Mouse (Mus musculus) CH12.LX (cell line): ENCODE results near the gene Pxmp4. TPM values are rescaled to one million over a fixed set of nuclear protein-coding genes. Genes with fewer than 3 reads are reported as not detected.

Experiments
- DNase-seq: peaks from one replicate; pipeline ENCODE4 v3.0.0-alpha.2; 2013; ENCODE audit errors: extremely low read depth
- H3K27ac ChIP-seq: 2 replicates; pipeline ENCODE4 v1.5.1; 2012; ENCODE audit warnings: low read depth, mild to moderate bottlenecking, control low read depth, moderate library complexity; ENCODE audit not compliant: insufficient read depth
- H3K27me3 ChIP-seq: replicated peaks from 2 replicates; pipeline ENCODE3; 2012; ENCODE audit warnings: inconsistent platforms
- H3K36me3 ChIP-seq, 2 experiments: replicated peaks in 1 of 2; 2 replicates each; pipeline versions ENCODE3 to v1.6.1; 2012; ENCODE audit warnings: inconsistent platforms in 1 of 2, low read length in 1 of 2, mild to moderate bottlenecking in 1 of 2, mixed read lengths in 1 of 2, moderate library complexity in 1 of 2; ENCODE audit not compliant: control insufficient read depth in 1 of 2, insufficient read depth in 1 of 2
- H3K4me1 ChIP-seq, 2 experiments: 2 replicates each; pipeline ENCODE4 v1.6.1; 2012; ENCODE audit warnings: inconsistent platforms in 1 of 2, moderate library complexity in 1 of 2; ENCODE audit not compliant: insufficient read depth in 2 of 2, control insufficient read depth in 1 of 2
- H3K4me2 ChIP-seq: 2 replicates; pipeline ENCODE4 v1.6.1; 2012; ENCODE audit warnings: low read depth, mild to moderate bottlenecking, control low read depth; ENCODE audit not compliant: poor library complexity, insufficient read depth, severe bottlenecking
- H3K4me3 ChIP-seq, 3 experiments: fragments of 150-350 bp in 1 of 3; sonication (generic) in 1 of 3; replicated peaks in 1 of 3; 2 replicates each; pipeline versions ENCODE3 to v1.5.1; 2011 to 2012; ENCODE audit warnings: low read depth in 2 of 3, low read length in 2 of 3, mild to moderate bottlenecking in 2 of 3, moderate library complexity in 2 of 3, control low read depth in 1 of 3, improper control_type of control experiment in 1 of 3, inconsistent platforms in 1 of 3, mixed read lengths in 1 of 3; ENCODE audit not compliant: poor library complexity in 1 of 3
- H3K79me2 ChIP-seq: replicated peaks from 2 replicates; pipeline ENCODE4 v1.6.1; 2012; ENCODE audit warnings: mild to moderate bottlenecking, moderate library complexity; ENCODE audit not compliant: control insufficient read depth, poor library complexity, insufficient read depth, severe bottlenecking; ENCODE audit errors: extremely low read depth
- H3K9ac ChIP-seq: 2 replicates; pipeline ENCODE4 v1.6.1; 2012; ENCODE audit warnings: low read depth, mild to moderate bottlenecking, control low read depth, moderate library complexity; ENCODE audit not compliant: insufficient read depth
- H3K9me3 ChIP-seq: replicated peaks from 2 replicates; pipeline ENCODE3; 2012; ENCODE audit warnings: low read length, inconsistent platforms, mixed read lengths
- BHLHE40 ChIP-seq: IDR thresholded peaks from 2 replicates; pipeline ENCODE4 v1.6.1; 2011; ENCODE audit warnings: mild to moderate bottlenecking, low read depth, low read length, improper control_type of control experiment
- CHD1 ChIP-seq: IDR thresholded peaks from 2 replicates; pipeline ENCODE4 v1.6.1; 2012; ENCODE audit warnings: low read depth, low read length, improper control_type of control experiment, inconsistent platforms
- CTCF ChIP-seq, 2 experiments: IDR thresholded peaks in 1 of 2; conservative IDR thresholded peaks in 1 of 2; 2 replicates each; pipeline ENCODE4 v1.5.1; 2011 to 2012; ENCODE audit warnings: low read depth in 2 of 2, low read length in 2 of 2, improper control_type of control experiment in 1 of 2, inconsistent platforms in 1 of 2, mild to moderate bottlenecking in 1 of 2, moderate library complexity in 1 of 2
- E2F4 ChIP-seq: IDR thresholded peaks from 2 replicates; pipeline ENCODE4 v1.6.1; 2011; ENCODE audit warnings: low read depth, low read length, improper control_type of control experiment; ENCODE audit not compliant: insufficient replicate concordance
- ELF1 ChIP-seq: IDR thresholded peaks from 2 replicates; pipeline ENCODE4 v1.6.1; 2014; ENCODE audit warnings: low read depth, mild to moderate bottlenecking, inconsistent platforms, low read length, improper control_type of control experiment
- EP300 ChIP-seq: IDR thresholded peaks from 2 replicates; pipeline ENCODE4 v1.6.1; 2011; ENCODE audit warnings: low read length, improper control_type of control experiment
- ETS1 ChIP-seq: conservative IDR thresholded peaks from 2 replicates; pipeline ENCODE4 v1.6.1; 2012; ENCODE audit warnings: low read depth, mild to moderate bottlenecking, inconsistent platforms, low read length, improper control_type of control experiment, moderate library complexity
- GABPA ChIP-seq: IDR thresholded peaks from 2 replicates; pipeline ENCODE4 v1.6.1; 2012; ENCODE audit warnings: low read depth, low read length, improper control_type of control experiment, inconsistent platforms; ENCODE audit not compliant: insufficient replicate concordance
- HCFC1 ChIP-seq: IDR thresholded peaks from 2 replicates; pipeline ENCODE4 v1.6.1; 2012; ENCODE audit warnings: low read depth, mild to moderate bottlenecking, inconsistent platforms, low read length, improper control_type of control experiment
- IRF4 ChIP-seq: IDR thresholded peaks from 2 replicates; pipeline ENCODE4 v1.6.1; 2014; ENCODE audit warnings: low read depth, mild to moderate bottlenecking, inconsistent platforms, low read length, improper control_type of control experiment
- JUN ChIP-seq: IDR thresholded peaks from 2 replicates; pipeline ENCODE4 v1.6.1; 2011; ENCODE audit warnings: low read depth, mild to moderate bottlenecking, low read length, improper control_type of control experiment, moderate library complexity; ENCODE audit not compliant: insufficient read depth
- JUND ChIP-seq: conservative IDR thresholded peaks from 2 replicates; pipeline ENCODE4 v1.6.1; 2011; ENCODE audit warnings: low read depth, low read length, improper control_type of control experiment
- MAFK ChIP-seq: IDR thresholded peaks from 2 replicates; pipeline ENCODE4 v1.6.1; 2011; ENCODE audit warnings: low read length, improper control_type of control experiment; ENCODE audit not compliant: insufficient replicate concordance
- MXI1 ChIP-seq: IDR thresholded peaks from 2 replicates; pipeline ENCODE4 v1.6.1; 2011; ENCODE audit warnings: mild to moderate bottlenecking, low read depth, low read length, improper control_type of control experiment
- NELFE ChIP-seq: IDR thresholded peaks from 2 replicates; pipeline ENCODE4 v1.6.1; 2011; ENCODE audit warnings: low read depth, low read length, improper control_type of control experiment
- NRF1 ChIP-seq: IDR thresholded peaks from 2 replicates; pipeline ENCODE4 v1.6.1; 2014; ENCODE audit warnings: low read depth, mild to moderate bottlenecking, inconsistent platforms, low read length, improper control_type of control experiment, moderate library complexity
- PAX5 ChIP-seq: IDR thresholded peaks from 2 replicates; pipeline ENCODE4 v1.6.1; 2012; ENCODE audit warnings: low read length, inconsistent platforms, mixed read lengths
- POLR2AphosphoS2 ChIP-seq: IDR thresholded peaks from 2 replicates; pipeline ENCODE4 v1.6.1; 2011; ENCODE audit warnings: low read depth, low read length, improper control_type of control experiment
- RAD21 ChIP-seq: IDR thresholded peaks from 2 replicates; pipeline ENCODE4 v1.6.1; 2011; ENCODE audit warnings: low read depth, mild to moderate bottlenecking, low read length, improper control_type of control experiment, moderate library complexity
- RCOR1 ChIP-seq: conservative IDR thresholded peaks from 2 replicates; pipeline ENCODE4 v1.6.1; 2012; ENCODE audit warnings: low read depth, mild to moderate bottlenecking, inconsistent platforms, low read length, improper control_type of control experiment
- SMC3 ChIP-seq: IDR thresholded peaks from 2 replicates; pipeline ENCODE4 v1.6.1; 2011; ENCODE audit warnings: low read depth, low read length, improper control_type of control experiment
- USF1 ChIP-seq: IDR thresholded peaks from 2 replicates; pipeline ENCODE4 v1.6.1; 2014; ENCODE audit warnings: low read depth, mild to moderate bottlenecking, inconsistent platforms, low read length, improper control_type of control experiment
- USF2 ChIP-seq: conservative IDR thresholded peaks from 2 replicates; pipeline ENCODE4 v1.6.1; 2011; ENCODE audit warnings: low read depth, low read length, improper control_type of control experiment
- ZC3H11A ChIP-seq: IDR thresholded peaks from 2 replicates; pipeline ENCODE4 v1.6.1; 2012; ENCODE audit warnings: low read depth, mild to moderate bottlenecking, inconsistent platforms, low read length, improper control_type of control experiment
- ZKSCAN1 ChIP-seq: IDR thresholded peaks from 2 replicates; pipeline ENCODE4 v1.6.1; 2012; ENCODE audit warnings: low read depth, inconsistent platforms, low read length, improper control_type of control experiment, borderline replicate concordance
- dilution Hi-C: fragments of 300-500 bp; cut with MboI; formaldehyde crosslinking; loops from 2 replicates; pipeline ENCODE4 v1.14.3; 2020; ENCODE audit warnings: low sequenced_read_pairs; ENCODE audit not compliant: extremely low pct_unique_long_range_greater_than_20kb, extremely low pct_ligation_motif_present
- in situ Hi-C: fragments of 300-500 bp; cut with MboI; formaldehyde crosslinking; loops from 3 replicates; pipeline ENCODE4 v1.14.3; 2019; ENCODE audit warnings: low sequenced_read_pairs, low pct_ligation_motif_present, low pct_unique_long_range_greater_than_20kb, mixed read lengths
- polyA plus RNA-seq: library from polyadenylated mRNA; unstranded; fragments of >175 nt; gene quantifications from 2 replicates; pipeline ENCODE4 v1.2.1, GENCODE M21; 2012; ENCODE audit warnings: low read depth; ENCODE audit not compliant: insufficient read length
- total RNA-seq, 2 experiments: library from RNA; depleted of rRNA; stranded (reverse); fragments of 300-350 nt in 1 of 2; fragments of >200 nt in 1 of 2; gene quantifications; 2 replicates each; pipeline ENCODE4 v1.2.3; 2012 to 2014

Gene Pxmp4
- total and polyA plus RNA-seq, 3 experiments = 6.0 to 9.4 (median 7.6) TPM

- no peaks in the 10 kb centered on the region for H3K27me3 ChIP-seq
- no peak for TF ChIP-seq JUND
- no peak for TF ChIP-seq RCOR1
- TF ChIP-seq RAD21 = peak; percentile 59
- no peak for TF ChIP-seq USF1
- TF ChIP-seq HCFC1 = no peak
- TF ChIP-seq CTCF (conservative IDR thresholded peaks at IDR 0.05 in 1 of 2, IDR thresholded peaks at IDR 0.05 in 1 of 2; ENCODE audit: low read depth in 2 of 2, low read length in 2 of 2) = peak; percentile 41 to 76
- no peak for TF ChIP-seq POLR2AphosphoS2
- 0 out of 2 replicates have a peak, but pooled peaks have one; percentile 6 for TF ChIP-seq IRF4
- TF ChIP-seq USF2 = no peak
- peak; percentile 58 for TF ChIP-seq SMC3
- H3K4me1 ChIP-seq = peaks cover 8 to 14% of the 10 kb centered on the region in 2 experiments
- no peak overlapping the region for H3K27ac ChIP-seq
- no peaks in the 10 kb centered on the region for H3K9me3 ChIP-seq
- H3K36me3 ChIP-seq = peaks cover 2 to 18% of the 10 kb centered on the region in 2 experiments
- no peak overlapping the region for H3K4me3 ChIP-seq
- dilution Hi-C loops (no loop called here), in situ Hi-C loops (no loop called here)
- no peak overlapping the region for H3K4me2 ChIP-seq
- H3K9ac ChIP-seq = no peak overlapping the region
- no peaks in the 10 kb centered on the region for H3K79me2 ChIP-seq
- DNase-seq = peak; percentile 58
Observed at GRCm38 (mm10) chr2:154593025-154593424, 10.5 kb downstream of the Pxmp4 start.

GRCm38 (mm10) chr2:154591239-154591638, 12.3 kb downstream of the Pxmp4 start:
- H3K4me3 ChIP-seq = no peak overlapping the region
- TF ChIP-seq NELFE = no peak
- no peak for TF ChIP-seq RAD21
- TF ChIP-seq GABPA = no peak
- TF ChIP-seq ZC3H11A = no peak
- TF ChIP-seq MAFK = no peak
- no peak for TF ChIP-seq NRF1
- no peak for TF ChIP-seq BHLHE40
- no peak for TF ChIP-seq SMC3
- no peak for TF ChIP-seq E2F4
- no peak for TF ChIP-seq MXI1
- TF ChIP-seq CTCF (conservative IDR thresholded peaks at IDR 0.05 in 1 of 2, IDR thresholded peaks at IDR 0.05 in 1 of 2; ENCODE audit: low read depth in 2 of 2, low read length in 2 of 2) = no peak
- no peak for TF ChIP-seq ETS1
- no peak for TF ChIP-seq EP300
- TF ChIP-seq PAX5 = no peak
- TF ChIP-seq ZKSCAN1 = no peak
- TF ChIP-seq RCOR1 = no peak
- no peak for TF ChIP-seq JUN
- TF ChIP-seq CHD1 = no peak
- no peak for TF ChIP-seq ELF1
- H3K9ac ChIP-seq = no peak overlapping the region
- H3K27me3 ChIP-seq = no peaks in the 10 kb centered on the region
- no peaks in the 10 kb centered on the region for H3K79me2 ChIP-seq
- dilution Hi-C loops (no loop called here), in situ Hi-C loops (no loop called here)
- DNase-seq = no peak
- H3K27ac ChIP-seq = no peak overlapping the region
- H3K36me3 ChIP-seq = peaks cover 5 to 30% of the 10 kb centered on the region in 2 experiments
- no peaks in the 10 kb centered on the region for H3K4me1 ChIP-seq
- no peaks in the 10 kb centered on the region for H3K9me3 ChIP-seq
- no peak overlapping the region for H3K4me2 ChIP-seq
